Mouse (Mus musculus): Measurements from ENCODE around the gene Pcp2. TPM values are rescaled to one million over a fixed set of nuclear protein-coding genes. Genes with fewer than 3 reads are reported as not detected.
A peak's percentile ranks its signal among the peaks of the same experiment; 100 is the strongest.
"Not testable (repeated sequence)": the region's sequence is repeated elsewhere in the genome, so short reads cannot be mapped to it uniquely, and the experiment has no call there.

Gene Pcp2
- polyA plus RNA-seq, 1 experiment from 2014 or later: 0.31 TPM

DNA sequence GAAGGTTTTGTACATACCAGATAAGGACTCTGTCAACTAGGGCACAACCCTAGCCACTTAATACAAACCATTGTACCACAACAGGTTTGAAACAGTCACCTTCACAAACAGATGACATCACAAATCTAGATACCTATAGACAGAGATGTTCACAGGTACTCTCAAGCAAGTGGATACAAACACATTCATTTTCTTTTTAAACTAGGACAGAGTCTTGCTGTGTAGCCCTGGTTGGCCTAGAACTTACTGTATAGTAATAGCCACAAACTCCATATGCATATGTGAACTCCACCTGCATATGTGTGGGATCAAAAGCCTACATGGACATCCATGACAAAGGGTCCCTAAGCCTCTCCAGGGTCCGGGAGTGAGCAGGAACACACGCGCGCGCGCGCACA lies 38.4 kb downstream of the Pcp2 start, which contains the start of gene Camsap3:
TSS of gene Camsap3 (plus strand) at position 301 of the 398 bp plus-strand sequence.
- Histone ChIP-seq H3K4me3 (ENCODE audit: low read depth, low read length) (peak within 1 kb of the TSS; percentile 85), H3K27ac (ENCODE audit: low read depth, low read length) (peak within 1 kb of the TSS; percentile 65), H3K4me2 (replicated peaks; ENCODE audit: low read depth, low read length) (peak within 1 kb of the TSS; percentile 88), H3K9ac (ENCODE audit: low read depth, low read length) (peak within 1 kb of the TSS; percentile 88), H3K27me3 (ENCODE audit: control insufficient read depth, insufficient read depth, low read length) (no peaks in the 10 kb centered on the region), H3K4me1 (replicated peaks; ENCODE audit: control insufficient read depth, insufficient read depth, low read length) (no peaks in the 10 kb centered on the region), H3K36me3 (ENCODE audit: control insufficient read depth, insufficient read depth, low read length) (no peaks in the 10 kb centered on the region), H3K9me3 (ENCODE audit: control insufficient read depth, low read length) (no peaks in the 10 kb centered on the region)
- DNase-seq (ENCODE audit: low spot score) (no peak), ATAC-seq (ENCODE audit: low FRiP score) (no peak)
- 8% methylated on average over 5 of the region's 7 CpGs for WGBS

DNA sequence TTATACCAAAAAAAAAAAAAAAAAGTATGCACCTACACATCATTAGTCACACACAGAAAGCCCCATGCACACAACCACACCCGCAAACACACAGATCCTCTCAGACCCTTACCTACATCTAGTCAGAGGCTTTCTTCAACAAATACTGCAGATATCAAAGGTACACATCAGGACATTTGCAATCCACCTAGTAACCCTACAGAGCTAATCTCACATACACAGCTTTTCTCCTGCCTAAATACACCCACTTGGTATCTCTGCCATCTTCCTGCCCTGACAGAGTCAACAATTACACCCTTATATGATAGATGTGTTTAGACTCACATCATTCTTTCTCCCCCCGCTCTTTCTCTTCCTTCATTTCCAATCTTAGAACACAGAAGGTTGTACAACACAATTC lies 38.9 kb downstream of the Pcp2 start:
- DNase-seq (ENCODE audit: low spot score) (no peak), ATAC-seq (ENCODE audit: low FRiP score) (no peak)
- Histone ChIP-seq H3K36me3 (ENCODE audit: control insufficient read depth, insufficient read depth, low read length) (no peaks in the 10 kb centered on the region), H3K27ac (ENCODE audit: low read depth, low read length) (no peak overlapping the region), H3K9me3 (ENCODE audit: control insufficient read depth, low read length) (no peaks in the 10 kb centered on the region), H3K4me3 (ENCODE audit: low read depth, low read length) (no peak overlapping the region), H3K27me3 (ENCODE audit: control insufficient read depth, insufficient read depth, low read length) (no peaks in the 10 kb centered on the region), H3K4me1 (replicated peaks; ENCODE audit: control insufficient read depth, insufficient read depth, low read length) (no peaks in the 10 kb centered on the region), H3K4me2 (replicated peaks; ENCODE audit: low read depth, low read length) (no peak overlapping the region), H3K9ac (ENCODE audit: low read depth, low read length) (no peak overlapping the region)
- 93% methylated on average over 2 of the region's 2 CpGs for WGBS

DNA sequence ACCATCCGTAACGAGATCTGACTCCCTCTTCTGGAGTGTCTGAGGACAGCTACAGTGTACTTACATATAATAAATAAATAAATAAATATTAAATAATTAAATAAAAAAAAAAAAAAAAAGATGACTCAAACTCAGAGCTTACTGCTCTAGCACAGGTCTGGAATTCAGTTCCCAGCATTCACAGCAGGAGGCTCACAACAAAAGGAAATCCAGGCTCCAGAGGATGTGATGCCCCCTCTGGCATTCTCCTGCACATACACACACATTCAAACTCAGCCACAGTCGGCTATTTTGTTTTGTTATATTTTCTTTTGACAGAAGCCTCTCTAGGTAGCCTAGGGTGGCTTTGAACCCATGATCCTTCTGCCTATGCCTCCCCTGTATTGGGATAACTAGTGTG lies 43.4 kb downstream of the Pcp2 start:
- not testable (repeated sequence) for H3K9ac ChIP-seq (ENCODE audit: low read depth, low read length); ATAC-seq (ENCODE audit: low FRiP score); H3K9me3 ChIP-seq (ENCODE audit: control insufficient read depth, low read length); H3K4me3 ChIP-seq (ENCODE audit: low read depth, low read length); H3K4me2 ChIP-seq (replicated peaks; ENCODE audit: low read depth, low read length); H3K27me3 ChIP-seq (ENCODE audit: control insufficient read depth, insufficient read depth, low read length); H3K36me3 ChIP-seq (ENCODE audit: control insufficient read depth, insufficient read depth, low read length); H3K27ac ChIP-seq (ENCODE audit: low read depth, low read length); H3K4me1 ChIP-seq (replicated peaks; ENCODE audit: control insufficient read depth, insufficient read depth, low read length); DNase-seq (ENCODE audit: low spot score)
- 85% methylated on average over 1 of the region's 3 CpGs for WGBS

DNA sequence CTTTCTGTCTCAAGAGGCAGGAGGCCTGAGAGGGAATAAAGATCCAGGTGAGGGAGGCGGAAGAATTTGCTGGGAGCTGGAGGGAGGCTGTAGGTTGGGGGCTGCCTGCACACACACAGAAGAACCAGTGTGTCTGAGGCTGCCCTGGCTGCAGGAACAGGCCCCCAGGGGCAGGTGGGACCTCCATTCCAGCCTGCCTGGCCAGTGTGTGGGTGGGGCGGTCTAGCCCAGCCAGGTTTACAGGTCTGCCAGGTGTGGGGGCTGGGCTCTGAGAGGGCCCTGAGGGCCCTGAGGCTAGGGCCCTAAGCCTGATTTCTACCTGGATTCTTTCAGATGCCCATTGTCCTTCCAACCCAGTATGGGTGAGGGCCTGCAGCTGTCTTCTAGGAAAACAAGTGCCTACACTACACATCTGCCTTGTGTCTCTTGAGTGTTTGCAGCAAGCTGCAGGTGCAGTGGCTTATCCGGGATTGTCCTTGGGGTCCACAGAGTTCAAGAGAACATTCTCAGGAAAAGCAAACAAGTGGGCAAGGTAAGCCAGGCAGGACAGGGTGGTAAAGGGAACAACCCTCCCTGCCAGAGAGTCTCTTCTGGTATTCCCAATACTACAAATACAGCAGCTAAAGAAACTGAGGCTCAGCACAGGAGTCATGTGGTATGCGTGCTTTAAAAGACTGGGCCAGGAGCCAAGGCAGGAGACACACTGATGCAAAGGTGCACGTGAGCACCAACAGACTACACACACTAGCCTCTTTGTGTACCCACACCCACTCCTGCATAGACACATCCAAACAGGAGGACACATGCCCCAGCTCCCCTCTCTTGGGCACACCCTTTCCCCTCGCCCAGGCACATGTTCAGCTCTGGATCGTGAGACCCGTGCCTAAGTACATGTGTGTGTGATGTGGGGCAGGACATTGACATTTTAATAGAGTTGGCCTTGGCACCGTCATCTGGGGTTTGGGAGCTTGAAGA lies 45.7 kb downstream of the Pcp2 start:
- no peaks in the 10 kb centered on the region for H3K4me1 ChIP-seq (replicated peaks; ENCODE audit: control insufficient read depth, insufficient read depth, low read length)
- 80% methylated on average over 9 of the region's 9 CpGs for WGBS
- H3K27me3 ChIP-seq (ENCODE audit: control insufficient read depth, insufficient read depth, low read length): no peaks in the 10 kb centered on the region
- no peak overlapping the region for H3K27ac ChIP-seq (ENCODE audit: low read depth, low read length)
- no peak overlapping the region for H3K9ac ChIP-seq (ENCODE audit: low read depth, low read length)
- DNase-seq (ENCODE audit: low spot score) (no peak), ATAC-seq (ENCODE audit: low FRiP score) (no peak)
- H3K9me3 ChIP-seq (ENCODE audit: control insufficient read depth, low read length): no peaks in the 10 kb centered on the region
- no peaks in the 10 kb centered on the region for H3K36me3 ChIP-seq (ENCODE audit: control insufficient read depth, insufficient read depth, low read length)
- H3K4me3 ChIP-seq (ENCODE audit: low read depth, low read length): no peak overlapping the region
- no peak overlapping the region for H3K4me2 ChIP-seq (replicated peaks; ENCODE audit: low read depth, low read length)

DNA sequence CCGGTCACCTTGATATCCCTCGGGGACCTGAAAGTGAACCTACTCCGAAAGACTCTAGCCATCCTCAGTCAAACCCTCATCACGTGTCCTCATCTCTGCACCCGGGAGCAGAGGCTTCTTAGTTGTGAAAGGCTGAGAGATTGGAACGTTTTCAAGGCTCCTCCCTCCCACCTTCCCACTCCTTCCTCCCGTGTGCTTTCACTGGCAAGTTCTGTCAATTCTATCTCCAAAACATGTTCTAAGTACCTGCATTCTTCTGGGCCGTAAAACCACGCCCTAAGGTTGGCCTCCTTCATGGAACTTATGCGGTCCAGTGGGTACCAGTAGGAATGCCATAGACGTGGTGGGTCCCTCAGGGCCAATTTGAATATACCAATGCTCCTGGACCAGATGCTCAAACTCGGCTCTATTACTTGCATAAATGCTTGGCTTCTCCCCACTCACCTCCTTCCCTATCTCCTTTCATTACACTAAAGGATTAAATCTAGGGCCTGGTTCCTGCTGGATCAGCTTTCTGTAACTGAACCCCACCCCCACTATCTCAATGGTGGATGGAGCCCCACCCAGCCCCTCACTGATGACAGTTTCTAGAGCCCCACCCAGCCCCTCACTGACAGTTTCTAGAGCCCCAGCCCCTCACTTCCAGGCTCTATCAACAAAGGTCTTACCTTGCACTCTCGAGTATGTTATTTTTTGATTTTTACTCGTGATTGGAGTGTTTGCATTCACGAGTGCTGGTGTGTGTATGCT lies 49.0 kb downstream of the Pcp2 start:
- H3K4me1 ChIP-seq (replicated peaks; ENCODE audit: control insufficient read depth, insufficient read depth, low read length): no peaks in the 10 kb centered on the region
- H3K9me3 ChIP-seq (ENCODE audit: control insufficient read depth, low read length): no peaks in the 10 kb centered on the region
- H3K27ac ChIP-seq (ENCODE audit: low read depth, low read length): no peak overlapping the region
- no peaks in the 10 kb centered on the region for H3K36me3 ChIP-seq (ENCODE audit: control insufficient read depth, insufficient read depth, low read length)
- H3K9ac ChIP-seq (ENCODE audit: low read depth, low read length): no peak overlapping the region
- WGBS: 80% methylated on average over 15 of the region's 15 CpGs
- ATAC-seq (ENCODE audit: low FRiP score) (no peak), DNase-seq (ENCODE audit: low spot score) (no peak)
- no peak overlapping the region for H3K4me3 ChIP-seq (ENCODE audit: low read depth, low read length)
- H3K27me3 ChIP-seq (ENCODE audit: control insufficient read depth, insufficient read depth, low read length): no peaks in the 10 kb centered on the region
- H3K4me2 ChIP-seq (replicated peaks; ENCODE audit: low read depth, low read length): no peak overlapping the region

DNA sequence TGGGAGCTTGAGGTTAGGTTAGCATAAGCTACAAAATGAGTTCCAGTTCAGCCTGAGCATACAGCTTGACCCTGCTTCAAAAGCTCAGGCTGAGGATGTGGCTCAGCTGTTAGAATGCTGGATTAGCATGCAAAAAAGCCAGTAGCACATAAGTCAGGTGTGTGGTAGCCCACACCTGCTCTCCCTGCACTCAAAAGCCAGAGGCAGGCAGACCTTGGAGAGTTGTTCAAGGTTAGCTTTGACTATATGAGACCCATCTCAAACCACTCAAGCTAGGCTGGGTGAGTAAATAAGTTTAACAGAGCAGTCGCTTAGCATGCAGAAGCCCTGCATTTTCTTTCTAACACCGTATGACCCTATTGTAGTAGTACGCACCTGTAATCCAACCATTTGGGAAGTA lies 50.8 kb downstream of the Pcp2 start:
- H3K9me3 ChIP-seq (ENCODE audit: control insufficient read depth, low read length): no peaks in the 10 kb centered on the region
- H3K27me3 ChIP-seq (ENCODE audit: control insufficient read depth, insufficient read depth, low read length): no peaks in the 10 kb centered on the region
- H3K4me1 ChIP-seq (replicated peaks; ENCODE audit: control insufficient read depth, insufficient read depth, low read length): no peaks in the 10 kb centered on the region
- no peaks in the 10 kb centered on the region for H3K36me3 ChIP-seq (ENCODE audit: control insufficient read depth, insufficient read depth, low read length)
- no peak overlapping the region for H3K4me2 ChIP-seq (replicated peaks; ENCODE audit: low read depth, low read length)
- H3K27ac ChIP-seq (ENCODE audit: low read depth, low read length): no peak overlapping the region
- ATAC-seq (ENCODE audit: low FRiP score) (no peak), DNase-seq (ENCODE audit: low spot score) (no peak)
- 88% methylated on average over 3 of the region's 3 CpGs for whole genome bisulfite sequencing
- H3K9ac ChIP-seq (ENCODE audit: low read depth, low read length): no peak overlapping the region
- no peak overlapping the region for H3K4me3 ChIP-seq (ENCODE audit: low read depth, low read length)

Other genes with a start within 250 kb of the Pcp2 start
- gene Arhgef18, start 232.5 kb downstream of the Pcp2 start, polyA plus RNA-seq (2014; fragmentation: Nextera tagmentation; extraction: Ambion mirVana): 9.2 and 10.9 TPM in 2 replicates
- gene Pex11g, start 157.9 kb downstream of the Pcp2 start, polyA plus RNA-seq (2014; fragmentation: Nextera tagmentation; extraction: Ambion mirVana): 2.4 and 3.1 TPM in 2 replicates
- not detected in 2 replicates for gene Tex45, start 154.7 kb downstream of the Pcp2 start, polyA plus RNA-seq (2014; fragmentation: Nextera tagmentation; extraction: Ambion mirVana)
- gene Zfp358, start 132.4 kb downstream of the Pcp2 start, polyA plus RNA-seq (2014; fragmentation: Nextera tagmentation; extraction: Ambion mirVana): 31.2 and 39.3 TPM in 2 replicates
- 36.8 and 49.5 TPM in 2 replicates for gene Mcoln1, start 125.1 kb downstream of the Pcp2 start, polyA plus RNA-seq (2014; fragmentation: Nextera tagmentation; extraction: Ambion mirVana)
- gene Pnpla6, start 110.2 kb downstream of the Pcp2 start, polyA plus RNA-seq (2014; fragmentation: Nextera tagmentation; extraction: Ambion mirVana): 17.4 and 19.9 TPM in 2 replicates
- 3.2 and 3.9 TPM in 2 replicates for gene C330021F23Rik, start 57.6 kb downstream of the Pcp2 start, polyA plus RNA-seq (2014; fragmentation: Nextera tagmentation; extraction: Ambion mirVana)
- 13.3 and 15.3 TPM in 2 replicates for gene Camsap3, start 38.3 kb downstream of the Pcp2 start, polyA plus RNA-seq (2014; fragmentation: Nextera tagmentation; extraction: Ambion mirVana)
- gene Xab2, start 4.2 kb downstream of the Pcp2 start, polyA plus RNA-seq (2014; fragmentation: Nextera tagmentation; extraction: Ambion mirVana): 47.5 and 58.1 TPM in 2 replicates
- gene Pet100, start 4.0 kb downstream of the Pcp2 start, polyA plus RNA-seq (2014; fragmentation: Nextera tagmentation; extraction: Ambion mirVana): 96.3 and 102 TPM in 2 replicates
- gene Stxbp2, start 5.4 kb upstream of the Pcp2 start, polyA plus RNA-seq (2014; fragmentation: Nextera tagmentation; extraction: Ambion mirVana): 23.6 and 24.9 TPM in 2 replicates
- 0.18 TPM in 1 of 2 replicates, not detected in the other for gene Retn, start 30.2 kb upstream of the Pcp2 start, polyA plus RNA-seq (2014; fragmentation: Nextera tagmentation; extraction: Ambion mirVana)
- 0.19 TPM in 1 of 2 replicates, not detected in the other for gene Mcemp1, start 40.2 kb upstream of the Pcp2 start, polyA plus RNA-seq (2014; fragmentation: Nextera tagmentation; extraction: Ambion mirVana)
- gene Fcor, start 46.8 kb upstream of the Pcp2 start, polyA plus RNA-seq (2014; fragmentation: Nextera tagmentation; extraction: Ambion mirVana): 7.2 and 8.1 TPM in 2 replicates
- gene Trappc5, start 50.8 kb upstream of the Pcp2 start, polyA plus RNA-seq (2014; fragmentation: Nextera tagmentation; extraction: Ambion mirVana): 34.2 and 40.8 TPM in 2 replicates
- 0.15 and 0.49 TPM in 2 replicates for gene Fcer2a, start 68.6 kb upstream of the Pcp2 start, polyA plus RNA-seq (2014; fragmentation: Nextera tagmentation; extraction: Ambion mirVana)
- 0.39 TPM in 1 of 2 replicates, not detected in the other for gene Clec4g, start 95.1 kb upstream of the Pcp2 start, polyA plus RNA-seq (2014; fragmentation: Nextera tagmentation; extraction: Ambion mirVana)
- not detected in 2 replicates for gene Cd209a, start 123.4 kb upstream of the Pcp2 start, polyA plus RNA-seq (2014; fragmentation: Nextera tagmentation; extraction: Ambion mirVana)
- gene Cd209e, start 228.8 kb upstream of the Pcp2 start, polyA plus RNA-seq (2014; fragmentation: Nextera tagmentation; extraction: Ambion mirVana): not detected in 2 replicates